Comparison of ENCODE assay signal across 17 mouse cellular contexts in genomic region chr19:5306279-5306678, GRCm38 (mm10). TPM values are rescaled to one million over a fixed set of nuclear protein-coding genes. Genes with fewer than 3 reads are reported as not detected.
DNase-seq lines count a peak whose midpoint lies in the region; ATAC-seq and TF ChIP-seq lines count a peak whose summit lies in the region.
"Had no signal": no experiment of that assay in that cellular context is flagged by ENCODE, and none has a peak within 500 bp of the region (broad histone marks: within the 10 kb centered on the region; RNA-seq: fewer than 3 reads in every experiment).

No protein-coding gene starts in this region.

- H3K27ac ChIP-seq in heart, adult 2 months, result no peak overlapping the region
- no peak overlapping the region for H3K27ac ChIP-seq in lung, postnatal 0 days (ENCODE audit: low read length)
- no peak overlapping the region for H3K27ac ChIP-seq in liver, postnatal 0 days (ENCODE audit: low read depth)
- H3K27ac ChIP-seq: embryonic facial prominence, embryonic 13.5 days; hindbrain, embryonic 12.5 days had no signal

- H3K27me3 ChIP-seq in heart, adult 2 months (ENCODE audit: control insufficient read depth, insufficient read depth, low read length), result no peaks in the 10 kb centered on the region
- H3K27me3 ChIP-seq in lung, postnatal 0 days (replicated peaks; ENCODE audit: insufficient read depth, low read length), result no peaks in the 10 kb centered on the region
- peaks cover 11% of the 10 kb centered on the region for H3K27me3 ChIP-seq in liver, postnatal 0 days (ENCODE audit: insufficient read depth, low read length)

- no peak overlapping the region for H3K4me2 ChIP-seq in lung, postnatal 0 days (replicated peaks; ENCODE audit: low read depth, low read length)
- no peak overlapping the region for H3K4me2 ChIP-seq in liver, postnatal 0 days (ENCODE audit: low read depth, low read length)

- H3K36me3 ChIP-seq in heart, adult 2 months (ENCODE audit: control insufficient read depth, insufficient read depth, low read length), result no peaks in the 10 kb centered on the region
- no peaks in the 10 kb centered on the region for H3K36me3 ChIP-seq in lung, postnatal 0 days (ENCODE audit: insufficient read depth, low read length)
- H3K36me3 ChIP-seq in liver, postnatal 0 days (replicated peaks; ENCODE audit: insufficient read depth, low read length), result no peaks in the 10 kb centered on the region
- H3K36me3 ChIP-seq: G1E had no signal

- no peak overlapping the region for H3K9ac ChIP-seq in heart, adult 2 months (ENCODE audit: low read depth, low read length)
- H3K9ac ChIP-seq in lung, postnatal 0 days (replicated peaks; ENCODE audit: low read depth), result no peak overlapping the region
- H3K9ac ChIP-seq in liver, postnatal 0 days (replicated peaks), result no peak overlapping the region
- H3K9ac ChIP-seq: embryonic facial prominence, embryonic 13.5 days; hindbrain, embryonic 12.5 days had no signal

- no peaks in the 10 kb centered on the region for H3K79me2 ChIP-seq in heart, adult 2 months (replicated peaks; ENCODE audit: control insufficient read depth, insufficient read depth, low read length)

- intact Hi-C loops in heart, adult 2 months (cut with DNase I), result no loop called here

- TF ChIP-seq CTCF in heart, adult 2 months (IDR thresholded peaks at IDR 0.05), result peak; percentile 48
- TF ChIP-seq CTCF in lung, postnatal 0 days (IDR thresholded peaks at IDR 0.05), result peak; percentile 46
- TF ChIP-seq CTCF in liver, postnatal 0 days (IDR thresholded peaks at IDR 0.05; ENCODE audit: low read depth), result peak; percentile 46

- no peak for TF ChIP-seq EP300 in heart, adult 2 months (IDR thresholded peaks at IDR 0.05; ENCODE audit: insufficient read depth, low read depth, low read length)
- no peak for TF ChIP-seq EP300 in lung, postnatal 0 days (IDR thresholded peaks at IDR 0.05)
- no peak for TF ChIP-seq EP300 in liver, postnatal 0 days (IDR thresholded peaks at IDR 0.05; ENCODE audit: low read depth)

- DNase-seq in heart, adult 2 months, result no peak
- DNase-seq in heart, adult 11 months, result no peak
- DNase-seq in lung, postnatal 0 days (ENCODE audit: low spot score), result no peak
- no peak for DNase-seq in lung, postnatal 14 days
- peak; percentile 87 for DNase-seq in ES-CJ7 (ENCODE audit: low read depth, low spot score)
- DNase-seq in liver, postnatal 0 days, result no peak
- DNase-seq in gastrocnemius, postnatal 10 days, result no peak
- no peak for DNase-seq in cerebellum, adult 18-20 months
- DNase-seq: adrenal gland, adult 8-10 months; heart, adult 18-20 months; right cerebral cortex, postnatal 4 days had no signal

- H3K4me3 ChIP-seq in heart, adult 2 months, result no peak overlapping the region
- no peak overlapping the region for H3K4me3 ChIP-seq in lung, postnatal 0 days (ENCODE audit: low read depth, low read length)
- H3K4me3 ChIP-seq in liver, postnatal 0 days (ENCODE audit: low read depth, low read length), result no peak overlapping the region
- H3K4me3 ChIP-seq: hindbrain, embryonic 12.5 days had no signal

- no peak for ATAC-seq in lung, postnatal 0 days
- no peak for ATAC-seq in liver, postnatal 0 days

- no peaks in the 10 kb centered on the region for H3K4me1 ChIP-seq in heart, adult 2 months (ENCODE audit: control insufficient read depth, insufficient read depth, low read length)
- H3K4me1 ChIP-seq in lung, postnatal 0 days (ENCODE audit: insufficient read depth, low read depth, low read length), result no peaks in the 10 kb centered on the region
- H3K4me1 ChIP-seq in liver, postnatal 0 days (ENCODE audit: insufficient read depth), result peaks cover 7% of the 10 kb centered on the region; the same call in 1 of the 2 replicates
- H3K4me1 ChIP-seq: hindbrain, embryonic 12.5 days had no signal

- WGBS in heart, adult 2 months, result 76% methylated on average over 6 of the region's 6 CpGs
- 82% methylated on average over 6 of the region's 6 CpGs for WGBS in lung, postnatal 0 days
- WGBS in liver, postnatal 0 days (ENCODE audit: insufficient replicate concordance), result 71% methylated on average over 6 of the region's 6 CpGs

- no peaks in the 10 kb centered on the region for H3K9me3 ChIP-seq in lung, postnatal 0 days (ENCODE audit: low read length)
- H3K9me3 ChIP-seq in liver, postnatal 0 days (ENCODE audit: low read length), result 0 out of 2 replicates have a peak, but pooled peaks cover 4% of the 10 kb centered on the region
- H3K9me3 ChIP-seq: hindbrain, embryonic 12.5 days had no signal

- no peak for TF ChIP-seq POLR2A in heart, adult 2 months (IDR thresholded peaks at IDR 0.05; ENCODE audit: insufficient read depth, low read depth, low read length)

RNA-seq across cellular contexts. Expression of gene Gal3st3, which starts 8.1 kb away (rescaled TPM):
- total RNA-seq in heart, adult 2 months (2021), result 10 to 100 TPM; 27.2 to 29.9 TPM
- 35.5 and 36.1 TPM in 2 replicates for polyA plus RNA-seq in heart, adult 2 months (2012; rRNA removed)
- polyA plus RNA-seq in lung, postnatal 0 days (2015; fragmentation: Nextera tagmentation; extraction: Ambion mirVana), result 0.55 and 0.57 TPM in 2 replicates
- polyA plus RNA-seq in liver, postnatal 0 days (2015; fragmentation: Nextera tagmentation; extraction: Ambion mirVana), result not detected in 2 replicates
- total RNA-seq in gastrocnemius, postnatal 10 days (2021), result under 1 TPM; 0.28 to 0.47 TPM
- polyA plus RNA-seq: G1E had no signal

RNA-seq across cellular contexts. Expression of gene Sf3b2, which starts 11.0 kb away (rescaled TPM):
- 100 to 1,000 TPM; 103 to 121 TPM for total RNA-seq in heart, adult 2 months (2021)
- polyA plus RNA-seq in heart, adult 2 months (2012; rRNA removed), result 83.1 and 94.5 TPM in 2 replicates
- polyA plus RNA-seq in lung, postnatal 0 days (2015; fragmentation: Nextera tagmentation; extraction: Ambion mirVana), result 200 TPM in 2 replicates
- 80.7 and 93.7 TPM in 2 replicates for polyA plus RNA-seq in liver, postnatal 0 days (2015; fragmentation: Nextera tagmentation; extraction: Ambion mirVana)
- total RNA-seq in gastrocnemius, postnatal 10 days (2021), result 10 to 100 TPM; 81.9 to 88.6 TPM

RNA-seq across cellular contexts. Expression of gene Catsper1, which starts 29.3 kb away (rescaled TPM):
- not detected for total RNA-seq in heart, adult 2 months (2021)
- polyA plus RNA-seq in heart, adult 2 months (2012; rRNA removed), result 0.16 TPM in 1 of 2 replicates, not detected in the other
- polyA plus RNA-seq in lung, postnatal 0 days (2015; fragmentation: Nextera tagmentation; extraction: Ambion mirVana), result not detected in 2 replicates
- polyA plus RNA-seq in liver, postnatal 0 days (2015; fragmentation: Nextera tagmentation; extraction: Ambion mirVana), result not detected in 2 replicates
- total RNA-seq in gastrocnemius, postnatal 10 days (2021), result not detected
- total RNA-seq: adrenal gland, adult 8-10 months; G1E; heart, adult 18-20 months had no signal
- polyA plus RNA-seq: embryonic facial prominence, embryonic 13.5 days; G1E; hindbrain, embryonic 12.5 days; large intestine, adult 2 months; limb, embryonic 10.5 days; lung, embryonic 16.5 days had no signal

RNA-seq across cellular contexts. Expression of gene Pacs1, which starts 33.4 kb away (rescaled TPM):
- 10 to 100 TPM; 20.8 to 21.6 TPM for total RNA-seq in heart, adult 2 months (2021)
- polyA plus RNA-seq in heart, adult 2 months (2012; rRNA removed), result 25.7 and 28.5 TPM in 2 replicates
- polyA plus RNA-seq in lung, postnatal 0 days (2015; fragmentation: Nextera tagmentation; extraction: Ambion mirVana), result 9.3 and 10.4 TPM in 2 replicates
- 2.6 and 3.3 TPM in 2 replicates for polyA plus RNA-seq in liver, postnatal 0 days (2015; fragmentation: Nextera tagmentation; extraction: Ambion mirVana)
- total RNA-seq in gastrocnemius, postnatal 10 days (2021), result 10 to 100 TPM; 10.3 to 11.1 TPM

RNA-seq across cellular contexts. Expression of gene Cst6, which starts 43.1 kb away (rescaled TPM):
- total RNA-seq in heart, adult 2 months (2021), result 10 to 100 TPM; 10.9 to 16.8 TPM
- polyA plus RNA-seq in heart, adult 2 months (2012; rRNA removed), result 5.7 and 10.4 TPM in 2 replicates
- 0.65 and 1.4 TPM in 2 replicates for polyA plus RNA-seq in lung, postnatal 0 days (2015; fragmentation: Nextera tagmentation; extraction: Ambion mirVana)
- polyA plus RNA-seq in liver, postnatal 0 days (2015; fragmentation: Nextera tagmentation; extraction: Ambion mirVana), result not detected in 2 replicates
- 1 to 10 TPM; 1.8 to 1.9 TPM for total RNA-seq in gastrocnemius, postnatal 10 days (2021)
- polyA plus RNA-seq: G1E had no signal

Comparison
In these comparisons a context has a peak if more than half of its experiments do, and no peak if none do; other contexts are left out.
1. RNA of gene Gal3st3, which starts 8.1 kb away (polyA plus RNA-seq): 35.5 to 36.1 TPM in heart, adult 2 months; 0.55 to 0.57 TPM in lung, postnatal 0 days and not detected in liver, postnatal 0 days; every median in the first group is over 10 times any median in the second.
2. Peak in every context shown above with its lines, with median percentiles within 50 percentile points of each other: CTCF ChIP-seq.